Mouse (Mus musculus): ENCODE measurements at regions not wholly inside any gene's neighbourhood (a gene's known extent, or its start where the extent isn't known, plus 50 kb on each side); places are given as distances from the start of the nearest gene placed in this dataset.

- DNase-seq: no peak
Observed at GRCm38 (mm10) chr3:38695836-38696235, 190.9 kb upstream of the Fat4 start.

GRCm38 (mm10) chr3:38692768-38693167 lies 194.0 kb upstream of the Fat4 start:
- DNase-seq: no peak

- no peak for DNase-seq
Observed at GRCm38 (mm10) chr3:38684247-38684991, 199.8 kb upstream of the Ankrd50 start.

- DNase-seq: no peak
Observed at GRCm38 (mm10) chr3:38663670-38664494, 179.2 kb upstream of the Ankrd50 start.

- no peak for DNase-seq
Observed at GRCm38 (mm10) chr3:38663023-38663422, 178.4 kb upstream of the Ankrd50 start.

GRCm38 (mm10) chr3:38656790-38657189 lies 172.1 kb upstream of the Ankrd50 start:
- no peak for DNase-seq

GRCm38 (mm10) chr3:38653928-38654327 lies 169.3 kb upstream of the Ankrd50 start:
- no peak for DNase-seq

GRCm38 (mm10) chr3:38652985-38653685 lies 168.5 kb upstream of the Ankrd50 start:
- no peak for DNase-seq

GRCm38 (mm10) chr3:38650176-38650575 lies 165.5 kb upstream of the Ankrd50 start:
- no peak for DNase-seq

GRCm38 (mm10) chr3:38648633-38649032 lies 164.0 kb upstream of the Ankrd50 start:
- no peak for DNase-seq

GRCm38 (mm10) chr3:38647737-38648330 lies 163.2 kb upstream of the Ankrd50 start:
- no peak for DNase-seq

GRCm38 (mm10) chr3:38641733-38642132 lies 157.1 kb upstream of the Ankrd50 start:
- no peak for DNase-seq

GRCm38 (mm10) chr3:38636806-38637205 lies 152.2 kb upstream of the Ankrd50 start:
- DNase-seq: no peak

- DNase-seq: no peak
Observed at GRCm38 (mm10) chr3:38633347-38633746, 148.7 kb upstream of the Ankrd50 start.

- DNase-seq: no peak
Observed at GRCm38 (mm10) chr3:38625575-38626184, 141.0 kb upstream of the Ankrd50 start.

- DNase-seq: peak; percentile 18
Observed at GRCm38 (mm10) chr3:38617989-38618388, 133.3 kb upstream of the Ankrd50 start.

GRCm38 (mm10) chr3:38617217-38617616 lies 132.6 kb upstream of the Ankrd50 start:
- DNase-seq: no peak

GRCm38 (mm10) chr3:38613706-38614105 lies 129.1 kb upstream of the Ankrd50 start:
- DNase-seq: no peak

GRCm38 (mm10) chr3:38591531-38591930 lies 106.9 kb upstream of the Ankrd50 start:
- DNase-seq: no peak

- no peak for DNase-seq
Observed at GRCm38 (mm10) chr3:38588966-38589365, 104.3 kb upstream of the Ankrd50 start.

GRCm38 (mm10) chr3:38585509-38585908 lies 100.9 kb upstream of the Ankrd50 start:
- DNase-seq: no peak

- DNase-seq: no peak
Observed at GRCm38 (mm10) chr3:38579781-38580180, 95.1 kb upstream of the Ankrd50 start.

All from right cerebral cortex, adult 18-20 months (tissue).